Mouse (Mus musculus) E14TG2a.4 (cell line): ENCODE results near the gene Dguok.

Source experiments
- CTCF ChIP-seq: conservative IDR thresholded peaks from 2 replicates; pipeline ENCODE4 v1.5.1; 2014; ENCODE audit warnings: low read length
- NANOG ChIP-seq: IDR thresholded peaks from 2 replicates; pipeline ENCODE4 v1.6.1; 2014; ENCODE audit warnings: borderline replicate concordance, low read length, mixed read lengths

GRCm38 (mm10) chr6:83478628-83479027 lies 28.1 kb downstream of the Dguok start:
- TF ChIP-seq CTCF = no peak
- TF ChIP-seq NANOG = no peak
